Comparison of ENCODE assay signal across 8 mouse cellular contexts in the genomic region with DNA sequence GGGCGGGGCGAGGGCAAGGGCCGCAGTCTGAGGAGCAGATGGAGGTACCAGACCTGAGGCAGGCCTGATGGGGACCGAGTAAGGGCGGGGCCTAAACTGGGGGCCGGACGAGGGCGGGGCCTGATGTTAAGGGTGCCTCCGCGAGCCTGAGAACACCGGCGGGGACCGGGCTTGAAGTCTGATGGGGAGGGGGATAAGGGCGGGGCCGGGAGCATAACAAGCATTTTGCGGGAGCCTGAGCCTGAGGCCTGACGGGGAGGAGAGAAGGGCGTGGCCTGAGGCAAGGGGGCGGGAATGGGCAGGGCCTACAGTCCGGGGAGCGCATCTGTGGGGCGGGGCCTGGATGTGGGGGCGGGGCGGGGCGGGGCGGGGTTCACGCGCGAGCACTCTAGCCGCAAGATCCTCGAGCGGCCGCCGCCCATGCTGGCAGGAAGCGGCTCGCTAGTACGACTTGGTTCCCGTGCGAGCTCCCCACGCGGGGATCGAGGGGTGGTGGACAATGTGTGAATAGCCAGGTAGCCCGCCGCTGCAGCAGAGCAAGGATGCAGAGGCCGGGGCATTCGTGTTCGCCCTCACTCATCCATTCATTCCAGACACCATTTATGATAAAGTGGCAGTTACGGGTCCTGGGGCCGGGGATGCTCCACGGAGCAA. TPM values are rescaled to one million over a fixed set of nuclear protein-coding genes. Genes with fewer than 3 reads are reported as not detected.
DNase-seq lines count a peak whose midpoint lies in the region; ATAC-seq and TF ChIP-seq lines count a peak whose summit lies in the region.

No protein-coding gene starts in this region.

- no peaks in the 10 kb centered on the region for H3K36me3 ChIP-seq in embryonic facial prominence, embryonic 12.5 days
- H3K36me3 ChIP-seq in limb, embryonic 11.5 days (ENCODE audit: control insufficient read depth, insufficient read depth, low read length): no peaks in the 10 kb centered on the region
- no peaks in the 10 kb centered on the region for H3K36me3 ChIP-seq in midbrain, embryonic 13.5 days
- H3K36me3 ChIP-seq in small intestine, adult 2 months (ENCODE audit: control insufficient read depth, insufficient read depth, low read length): peaks cover 1% of the 10 kb centered on the region; the same call in 1 of the 2 replicates

- no peak for TF ChIP-seq CTCF in small intestine, adult 2 months (IDR thresholded peaks at IDR 0.05; ENCODE audit: extremely low read depth, insufficient read length, insufficient replicate concordance, low read depth, low read length)

- peaks cover 14% of the 10 kb centered on the region for H3K4me1 ChIP-seq in embryonic facial prominence, embryonic 12.5 days
- peaks cover 7% of the 10 kb centered on the region for H3K4me1 ChIP-seq in limb, embryonic 11.5 days (ENCODE audit: control insufficient read depth, insufficient read depth, low read length)
- peaks cover 30% of the 10 kb centered on the region for H3K4me1 ChIP-seq in midbrain, embryonic 13.5 days (replicated peaks)
- peaks cover 24% of the 10 kb centered on the region for H3K4me1 ChIP-seq in small intestine, adult 2 months (ENCODE audit: control insufficient read depth, insufficient read depth, insufficient read length, low read length)

- peak overlapping the region; percentile 77; the same call in 1 of the 2 replicates for H3K27ac ChIP-seq in embryonic facial prominence, embryonic 12.5 days
- H3K27ac ChIP-seq in limb, embryonic 11.5 days (replicated peaks; ENCODE audit: low read depth, low read length): no peak overlapping the region
- peak overlapping the region; percentile 91 for H3K27ac ChIP-seq in midbrain, embryonic 13.5 days
- H3K27ac ChIP-seq in small intestine, adult 2 months (ENCODE audit: insufficient read depth, low read depth, low read length): peak overlapping the region; percentile 23; the same call in 1 of the 2 replicates

- peak; percentile 96 for ATAC-seq in embryonic facial prominence, embryonic 12.5 days (ENCODE audit: insufficient number of reproducible peaks, insufficient read depth, low FRiP score, low TSS enrichment)
- ATAC-seq in limb, embryonic 11.5 days (ENCODE audit: insufficient number of reproducible peaks, low FRiP score, low TSS enrichment, low read depth): peak; percentile 97
- peak; percentile 97 for ATAC-seq in midbrain, embryonic 13.5 days

- H3K9ac ChIP-seq in embryonic facial prominence, embryonic 12.5 days: peak overlapping the region; percentile 85; the same call in 1 of the 2 replicates
- H3K9ac ChIP-seq in limb, embryonic 11.5 days (ENCODE audit: low read length): peak overlapping the region; percentile 73; the same call in 1 of the 2 replicates
- H3K9ac ChIP-seq in midbrain, embryonic 13.5 days (replicated peaks): peak overlapping the region; percentile 59

- peak; percentile 99 for DNase-seq in 3134 (ENCODE audit: extremely low read depth, insufficient read length, low spot score)
- DNase-seq in adrenal gland, postnatal 25 days: peak; percentile 94
- DNase-seq in heart, adult 18-20 months: peak; percentile 95 to 97
- DNase-seq in kidney, adult 18-20 months: peak; percentile 97
- DNase-seq in limb, embryonic 11.5 days (ENCODE audit: low spot score): peak; percentile 98

- peak overlapping the region; percentile 83 for H3K4me3 ChIP-seq in embryonic facial prominence, embryonic 12.5 days
- peak overlapping the region; percentile 63 for H3K4me3 ChIP-seq in limb, embryonic 11.5 days (ENCODE audit: low read depth, low read length)
- peak overlapping the region; percentile 76 for H3K4me3 ChIP-seq in midbrain, embryonic 13.5 days (replicated peaks)
- H3K4me3 ChIP-seq in small intestine, adult 2 months (ENCODE audit: low read depth, low read length): peak overlapping the region; percentile 76

- peak overlapping the region; percentile 90 for H3K4me2 ChIP-seq in embryonic facial prominence, embryonic 12.5 days (replicated peaks)
- H3K4me2 ChIP-seq in limb, embryonic 11.5 days (ENCODE audit: low read depth, severe bottlenecking): peak overlapping the region; percentile 76
- peak overlapping the region; percentile 70 for H3K4me2 ChIP-seq in midbrain, embryonic 13.5 days (replicated peaks)

- H3K9me3 ChIP-seq in embryonic facial prominence, embryonic 12.5 days: no peaks in the 10 kb centered on the region
- H3K9me3 ChIP-seq in limb, embryonic 11.5 days (ENCODE audit: control insufficient read depth, low read length): no peaks in the 10 kb centered on the region
- no peaks in the 10 kb centered on the region for H3K9me3 ChIP-seq in midbrain, embryonic 13.5 days

- TF ChIP-seq POLR2A in small intestine, adult 2 months (IDR thresholded peaks at IDR 0.05; ENCODE audit: low read depth, low read length): peak; percentile 43; the same call in 1 of the 2 replicates

- WGBS in embryonic facial prominence, embryonic 12.5 days: 1% methylated on average over 41 of the region's 50 CpGs
- 1% methylated on average over 44 of the region's 50 CpGs for WGBS in limb, embryonic 11.5 days
- under 1% methylated on average over 49 of the region's 50 CpGs for WGBS in midbrain, embryonic 13.5 days
- under 1% methylated on average over 45 of the region's 50 CpGs for WGBS in small intestine, adult 2 months

- H3K27me3 ChIP-seq in embryonic facial prominence, embryonic 12.5 days: peaks cover 6% of the 10 kb centered on the region; the same call in 1 of the 2 replicates
- H3K27me3 ChIP-seq in limb, embryonic 11.5 days (ENCODE audit: control insufficient read depth, insufficient read depth, low read length): no peaks in the 10 kb centered on the region
- peaks cover 21% of the 10 kb centered on the region for H3K27me3 ChIP-seq in midbrain, embryonic 13.5 days
- H3K27me3 ChIP-seq in small intestine, adult 2 months (ENCODE audit: control insufficient read depth, insufficient read depth, low read length): no peaks in the 10 kb centered on the region

RNA-seq across cellular contexts. Expression of a gene that starts 0.4 kb away (rescaled TPM):
- 72.9 and 78.8 TPM in 2 replicates for total RNA-seq in adrenal gland, postnatal 25 days (2021)
- polyA plus RNA-seq in embryonic facial prominence, embryonic 12.5 days (2016; fragmentation: Nextera tagmentation; extraction: Ambion mirVana): 14.5 and 19.7 TPM in 2 replicates
- total RNA-seq in heart, adult 18-20 months (2021): 10 to 100 TPM; 12.0 to 13.6 TPM
- polyA plus RNA-seq in limb, embryonic 11.5 days (2014; fragmentation: Nextera tagmentation; extraction: Ambion mirVana): 15.9 and 16.3 TPM in 2 replicates
- polyA plus RNA-seq in midbrain, embryonic 13.5 days (2015; fragmentation: Nextera tagmentation; extraction: Ambion mirVana): 10.6 and 11.2 TPM in 2 replicates
- 24.8 and 84.7 TPM in 2 replicates for polyA plus RNA-seq in small intestine, adult 2 months (2012; rRNA removed)
